ENCODE assay signal across 10 mouse cellular contexts in genomic region chr7:131054808-131055370, GRCm38 (mm10). TPM values are rescaled to one million over a fixed set of nuclear protein-coding genes. Genes with fewer than 3 reads are reported as not detected.
DNase-seq lines count a peak whose midpoint lies in the region; ATAC-seq and TF ChIP-seq lines count a peak whose summit lies in the region.
"Had no signal": no experiment of that assay in that cellular context is flagged by ENCODE, and none has a peak within 500 bp of the region (broad histone marks: within the 10 kb centered on the region; RNA-seq: fewer than 3 reads in every experiment).

No protein-coding gene starts in this region.

- H3K27ac ChIP-seq in liver, embryonic 14.5 days: no peak overlapping the region
- no peak overlapping the region for H3K27ac ChIP-seq in liver, embryonic 12.5 days

- no peaks in the 10 kb centered on the region for H3K4me1 ChIP-seq in liver, embryonic 14.5 days (replicated peaks; ENCODE audit: control insufficient read depth in 2 of 2, insufficient read depth in 2 of 2, low read length in 1 of 2)
- no peaks in the 10 kb centered on the region for H3K4me1 ChIP-seq in liver, embryonic 12.5 days

- H3K9me3 ChIP-seq in liver, embryonic 14.5 days (ENCODE audit: control insufficient read depth, low read length): no peaks in the 10 kb centered on the region
- no peaks in the 10 kb centered on the region for H3K9me3 ChIP-seq in liver, embryonic 12.5 days (replicated peaks)

- no peak overlapping the region for H3K4me2 ChIP-seq in liver, embryonic 14.5 days (ENCODE audit: low read depth)
- no peak overlapping the region for H3K4me2 ChIP-seq in liver, embryonic 12.5 days

- no peak for TF ChIP-seq EP300 in liver, embryonic 14.5 days (IDR thresholded peaks at IDR 0.05; ENCODE audit: low read depth)

- H3K9ac ChIP-seq in liver, embryonic 14.5 days (replicated peaks): no peak overlapping the region
- no peak overlapping the region for H3K9ac ChIP-seq in liver, embryonic 12.5 days

- no peak overlapping the region for H3K4me3 ChIP-seq in liver, embryonic 14.5 days (ENCODE audit: insufficient read depth in 1 of 2, low read depth in 2 of 2, low read length in 2 of 2)
- H3K4me3 ChIP-seq in liver, embryonic 12.5 days: no peak overlapping the region

- no peaks in the 10 kb centered on the region for H3K27me3 ChIP-seq in liver, embryonic 14.5 days (ENCODE audit: control insufficient read depth, insufficient read depth, low read length)
- H3K27me3 ChIP-seq in liver, embryonic 12.5 days (replicated peaks): no peaks in the 10 kb centered on the region

- peak; percentile 46 for DNase-seq in cerebellum, postnatal 10 days
- no peak for DNase-seq in cerebellum, adult 9-11 months
- DNase-seq in liver, embryonic 14.5 days (ENCODE audit: low read depth in 3 of 3, low spot score in 3 of 3): no peak
- peak; percentile 12 for DNase-seq in adipocyte (ENCODE audit: low spot score)
- DNase-seq in layer of hippocampus, postnatal 36 days: no peak
- DNase-seq in c-Kit-positive CD71-positive TER-119-positive erythroid progenitor cells, embryonic 14.5 days (ENCODE audit: low spot score): no peak
- DNase-seq: layer of hippocampus, adult 9-11 months had no signal

- no peak for ATAC-seq in liver, embryonic 14.5 days (ENCODE audit: insufficient read depth)
- ATAC-seq in liver, embryonic 12.5 days: no peak
- 0 out of 2 replicates have a peak, but pooled peaks have one; percentile 44 for ATAC-seq in megakaryocyte-erythroid progenitor cell, adult 5-6 weeks (replicated peaks; ENCODE audit: low FRiP score, low TSS enrichment, poor library complexity, severe bottlenecking)

- peak; percentile 36 for TF ChIP-seq CTCF in liver, embryonic 14.5 days (IDR thresholded peaks at IDR 0.05; ENCODE audit: low read depth)

- H3K36me3 ChIP-seq in liver, embryonic 14.5 days (replicated peaks; ENCODE audit: control insufficient read depth, insufficient read depth, low read depth): no peaks in the 10 kb centered on the region
- H3K36me3 ChIP-seq in liver, embryonic 12.5 days: no peaks in the 10 kb centered on the region

RNA-seq across cellular contexts. Expression of gene Dmbt1, which starts 23.0 kb away (rescaled TPM):
- not detected in 2 replicates for polyA plus RNA-seq in liver, embryonic 14.5 days (2012; rRNA removed)
- polyA plus RNA-seq in liver, embryonic 14.5 days (2014; fragmentation: Nextera tagmentation; extraction: Ambion mirVana): not detected in 2 replicates
- not detected in 2 replicates for polyA plus RNA-seq in liver, embryonic 12.5 days (2016; fragmentation: Nextera tagmentation; extraction: Ambion mirVana)
- not detected in 2 replicates for total RNA-seq in megakaryocyte-erythroid progenitor cell, adult 5-6 weeks (2014; fragmentation: Nextera tagmentation)
- total RNA-seq in megakaryocyte-erythroid progenitor cell, adult 5-6 weeks (2017): not detected in 2 replicates
- total RNA-seq in layer of hippocampus, postnatal 36 days (2021): not detected
- polyA plus RNA-seq: neural tube, embryonic 14.5 days had no signal

Comparison
In these comparisons a context has a peak if more than half of its experiments do, and no peak if none do; other contexts are left out.
1. DNase-seq: peak in cerebellum, postnatal 10 days (2 of 2) and adipocyte (single experiment); none in cerebellum, adult 9-11 months (single experiment), liver, embryonic 14.5 days (0 of 3), layer of hippocampus, postnatal 36 days (0 of 2) and c-Kit-positive CD71-positive TER-119-positive erythroid progenitor cells, embryonic 14.5 days (single experiment).